Mouse (Mus musculus): ENCODE data around the gene Tanc2.

GRCm38 (mm10) chr11:105567221-105567641, 22.6 kb upstream of the Tanc2 start:
- TF ChIP-seq CTCF (IDR thresholded peaks at IDR 0.05) (no peak), EP300 (IDR thresholded peaks at IDR 0.05) (no peak; the same call in 1 of the 2 replicates)

Data from lung, postnatal 0 days (tissue).